Mouse (Mus musculus) cerebellum, adult 2 months (tissue): ENCODE measurements around the gene Coro2b.

ENCODE experiments used
- CTCF ChIP-seq: fragments of 200-500 bp; IDR thresholded peaks from 2 replicates; pipeline ENCODE4 v1.5.1; 2011; ENCODE audit warnings: low read depth, mild to moderate bottlenecking, control low read depth, low read length, moderate library complexity, borderline replicate concordance; ENCODE audit not compliant: insufficient read depth
- POLR2A ChIP-seq: fragments of 200-500 bp; IDR thresholded peaks from 2 replicates; pipeline ENCODE4 v1.6.1; 2011; ENCODE audit warnings: low read length, control low read depth, borderline replicate concordance; ENCODE audit not compliant: insufficient read depth

GRCm38 (mm10) chr9:62371745-62372555, 164.9 kb downstream of the Coro2b start:
- TF ChIP-seq CTCF, result no peak
- no peak for TF ChIP-seq POLR2A
